Mouse (Mus musculus) heart, postnatal 25 days (tissue): ENCODE data around the gene Gm20937. TPM values are rescaled to one million over a fixed set of nuclear protein-coding genes. Genes with fewer than 3 reads are reported as not detected.
"Not testable (repeated sequence)": the region's sequence is repeated elsewhere in the genome, so short reads cannot be mapped to it uniquely, and the experiment has no call there.

ENCODE experiments used
- DNase-seq: peaks from one replicate; pipeline ENCODE4 v3.0.0; 2022; ENCODE audit warnings: low spot score
- intact Hi-C: fragments of 180-260 bp; cut with DNase I; formaldehyde crosslinking; loops from one replicate; pipeline ENCODE4 v1.15.1; 2025
- total RNA-seq, 2 experiments: library from RNA; stranded (reverse); gene quantifications; 2 replicates each; pipeline ENCODE4 v1.2.3; 2021

Gene Gm20937
- total RNA-seq: not detected

- DNase-seq, intact Hi-C loops: not testable (repeated sequence)
Measured at GRCm38 (mm10) chrY:68294798-68295197, at the start of gene Gm20937. Gene Gm20937, minus strand, starts transcription at chrY:68294898.

Other genes with a start within 250 kb of the Gm20937 start
- not detected for gene Gm20816, start 243.1 kb upstream of the Gm20937 start, total RNA-seq